Mouse (Mus musculus): ENCODE data around the gene Rras2.

The Rras2 gene

DNA sequence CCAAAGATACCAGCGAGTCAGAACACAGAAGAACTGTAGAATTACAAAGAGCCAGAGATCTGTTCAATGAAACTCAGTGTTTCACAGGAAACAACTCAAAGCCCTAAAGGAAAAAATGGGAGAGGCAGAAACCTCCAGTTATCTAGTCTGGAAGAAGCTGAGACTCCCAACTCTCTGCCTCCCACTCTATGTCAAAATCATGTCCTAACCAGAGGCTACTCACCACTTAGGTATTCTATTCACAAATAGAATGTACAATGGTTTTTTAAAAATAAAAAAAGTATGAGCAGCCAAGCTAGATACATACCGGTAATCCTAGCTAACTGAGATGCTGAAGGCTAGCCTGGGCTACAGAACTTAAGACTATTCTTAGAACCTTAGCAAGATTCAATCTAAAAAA lies 3.3 kb downstream of the Rras2 start:
- no peak for DNase-seq

DNA sequence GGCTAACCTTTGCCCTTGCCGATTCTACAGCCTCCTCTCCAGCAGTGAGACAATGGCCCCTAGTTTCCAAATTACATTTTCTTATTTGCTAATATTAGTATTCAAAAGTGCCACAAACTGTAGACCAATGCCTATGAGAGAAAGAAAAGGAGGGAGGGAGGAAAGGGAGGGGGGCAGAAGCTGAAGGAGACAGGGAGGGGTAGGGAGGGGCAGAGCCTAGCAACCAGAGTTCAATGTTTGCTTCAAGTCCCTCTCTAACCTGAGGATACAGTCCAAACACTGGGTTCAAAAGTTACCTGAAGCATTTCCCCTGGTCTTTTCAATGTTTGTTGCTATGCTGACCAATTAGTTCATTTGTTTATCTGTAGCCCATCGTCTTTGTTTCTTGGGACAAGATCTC lies 7.1 kb downstream of the Rras2 start:
- no peak for DNase-seq

DNA sequence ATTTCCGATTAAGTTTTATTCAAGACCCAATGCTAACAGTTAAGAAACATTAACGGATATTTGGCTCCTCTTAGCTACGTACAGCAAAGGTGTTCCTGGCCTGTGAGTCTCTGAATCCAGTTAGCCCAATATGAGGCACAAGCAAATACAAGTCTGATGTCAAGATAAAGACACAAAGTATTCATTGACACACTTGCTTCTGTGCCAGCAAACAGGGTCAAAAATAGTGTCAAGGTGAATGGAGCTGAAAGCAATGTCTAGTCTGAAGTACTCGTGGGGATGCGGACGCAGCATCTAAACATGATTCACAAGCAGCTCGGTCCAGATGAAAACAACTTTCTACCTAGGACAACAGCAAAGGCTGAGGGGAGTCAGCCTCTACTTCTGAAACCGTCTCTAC lies 11.7 kb downstream of the Rras2 start:
- DNase-seq = no peak

DNA sequence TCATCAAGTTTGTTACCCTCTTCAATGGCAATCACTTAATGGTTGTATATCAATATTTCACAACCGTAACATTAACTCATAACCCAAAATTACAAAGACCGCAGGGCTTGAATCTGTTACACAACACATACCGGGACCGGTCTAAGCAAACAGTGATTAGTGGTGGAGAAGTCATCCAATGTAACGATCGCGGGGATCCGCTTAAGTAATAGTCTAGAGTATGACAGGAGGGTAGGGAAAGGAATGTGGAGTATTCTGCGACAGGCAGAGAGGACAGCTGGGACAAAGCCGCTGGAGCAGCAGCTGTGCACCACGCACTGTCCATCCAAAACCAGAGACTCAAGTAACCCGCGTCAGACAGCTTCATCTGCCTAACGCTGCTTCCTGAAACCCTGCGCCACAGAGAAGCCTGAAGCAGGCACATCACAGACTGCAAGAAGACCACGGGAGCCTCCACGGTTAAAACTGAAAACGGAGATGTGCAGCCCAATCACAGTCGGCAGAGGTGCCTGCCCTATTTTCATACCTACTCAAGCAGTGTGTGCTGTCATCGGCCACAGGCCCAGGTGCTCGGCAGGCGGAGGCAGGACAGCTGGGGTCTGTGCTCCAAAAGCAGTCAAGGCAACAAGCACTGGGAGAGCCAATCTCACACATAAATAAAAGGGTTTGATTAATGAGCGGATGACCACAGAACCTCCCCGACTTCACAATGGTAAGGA lies 13.8 kb downstream of the Rras2 start:
- DNase-seq = peak; percentile 25 to 37

DNA sequence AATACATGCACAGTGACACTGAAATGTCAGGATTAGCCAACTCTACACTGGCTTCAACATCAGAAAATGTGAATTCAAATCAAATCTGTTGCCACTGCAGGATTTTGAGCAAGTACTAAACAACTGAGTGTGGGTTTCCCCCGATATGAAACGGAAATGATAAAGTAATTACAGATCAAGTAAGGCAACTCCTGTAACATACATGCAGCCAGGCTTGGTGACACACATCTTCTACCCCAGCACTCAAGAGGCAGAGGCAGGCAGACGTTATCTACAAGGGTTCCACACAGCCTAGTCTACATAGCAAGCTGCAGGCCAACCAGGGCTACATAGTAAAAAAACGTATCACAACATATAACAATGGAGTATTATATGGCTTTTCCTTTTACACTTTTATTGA lies 14.4 kb downstream of the Rras2 start:
- DNase-seq = no peak

DNA sequence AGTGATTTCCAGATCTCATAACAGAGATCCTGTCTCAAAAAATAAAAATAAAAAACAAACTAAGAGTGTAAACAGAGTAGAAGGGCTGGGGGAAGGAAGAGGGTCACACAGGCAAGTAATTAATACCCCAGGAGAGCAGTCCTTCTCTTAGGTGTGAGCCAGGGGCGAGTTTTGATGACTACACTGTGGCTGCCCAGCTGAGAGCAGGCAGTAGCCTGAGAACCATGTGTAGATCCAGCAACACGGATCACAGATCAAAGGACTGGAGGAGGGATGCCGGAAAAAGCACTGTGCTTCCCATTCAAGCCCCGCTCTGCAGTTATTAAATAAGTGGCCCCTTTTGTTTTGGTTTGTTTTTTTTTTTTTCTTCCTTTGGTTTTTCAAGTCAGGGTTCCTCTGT lies 15.0 kb downstream of the Rras2 start:
- peak in 1 of 2 experiments; percentile 23 for DNase-seq

DNA sequence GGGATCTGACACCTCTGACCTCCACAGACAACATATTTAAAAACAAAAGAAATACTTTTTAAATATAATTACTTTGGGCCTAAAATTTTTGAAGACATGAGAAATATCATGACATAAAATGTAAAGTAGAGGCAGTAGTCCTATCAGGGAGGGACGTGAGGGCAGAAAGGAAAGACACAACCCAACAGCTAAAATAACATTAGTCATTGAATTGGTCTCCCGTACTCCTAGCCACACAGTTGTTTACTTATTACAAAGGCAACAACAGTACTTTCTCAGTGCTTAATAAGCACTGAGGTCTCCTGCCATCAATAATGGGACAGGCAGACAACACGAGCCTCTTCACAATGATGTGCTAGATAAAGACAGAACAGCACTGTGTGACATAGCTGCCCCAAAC lies 16.2 kb downstream of the Rras2 start:
- no peak for DNase-seq

DNA sequence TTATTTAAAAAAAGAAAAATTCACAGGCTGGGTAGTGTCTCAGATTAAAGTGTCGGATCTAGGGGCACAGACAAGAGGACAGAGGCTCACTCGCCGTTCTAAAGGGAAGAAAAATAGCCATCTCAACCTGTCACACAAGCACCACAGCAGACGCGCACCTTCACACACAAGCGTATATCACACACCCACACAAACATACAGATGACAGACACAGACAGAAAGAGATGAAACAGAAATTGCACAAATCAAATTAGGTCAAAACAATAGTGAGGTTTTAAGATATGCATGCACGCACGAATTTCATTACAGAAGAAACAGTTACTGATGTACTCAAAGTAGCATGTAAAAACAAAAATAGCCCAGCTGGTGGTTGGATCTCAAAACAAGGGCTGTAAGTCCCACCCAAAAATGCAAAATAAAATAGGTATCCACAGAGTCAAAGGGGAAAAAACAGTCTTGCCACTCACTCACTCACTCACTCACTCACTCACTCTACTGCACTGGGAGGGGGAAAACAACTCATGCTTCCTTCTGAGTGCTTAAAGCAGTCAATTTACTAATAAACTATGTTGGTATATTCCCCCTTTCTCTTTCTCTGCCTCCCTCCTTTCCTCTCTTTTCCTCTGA lies 23.9 kb downstream of the Rras2 start:
- DNase-seq = no peak

DNA sequence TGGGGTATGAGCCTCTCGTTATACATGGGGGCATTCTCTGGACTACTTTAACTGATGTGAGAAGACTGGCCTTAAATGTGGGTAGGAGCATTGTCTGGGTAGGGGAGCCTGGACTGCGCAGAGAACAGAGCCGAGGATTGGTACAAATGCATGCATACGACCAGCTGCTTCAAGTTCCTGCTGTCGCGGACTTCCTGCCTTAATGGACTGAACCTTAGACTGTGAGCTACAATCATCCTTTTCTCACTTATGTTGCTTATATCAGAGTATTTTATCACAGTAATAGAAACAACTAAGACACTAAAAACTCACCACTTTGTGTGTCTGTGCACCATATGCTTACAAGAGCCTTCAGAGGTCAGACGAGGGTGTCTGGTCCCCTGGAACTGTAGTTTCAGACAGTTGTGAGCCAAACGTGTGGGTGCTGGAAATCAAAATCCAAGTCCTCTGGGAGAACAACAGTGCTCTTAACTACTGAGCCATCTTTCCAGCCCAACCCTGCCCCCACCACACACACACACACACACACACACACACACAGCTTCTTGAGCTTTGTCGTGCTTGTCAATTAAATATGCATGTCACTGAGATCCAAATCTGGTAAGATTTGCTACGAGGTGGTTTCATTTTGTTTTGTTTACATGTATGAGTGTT lies 26.6 kb downstream of the Rras2 start:
- no peak for DNase-seq

DNA sequence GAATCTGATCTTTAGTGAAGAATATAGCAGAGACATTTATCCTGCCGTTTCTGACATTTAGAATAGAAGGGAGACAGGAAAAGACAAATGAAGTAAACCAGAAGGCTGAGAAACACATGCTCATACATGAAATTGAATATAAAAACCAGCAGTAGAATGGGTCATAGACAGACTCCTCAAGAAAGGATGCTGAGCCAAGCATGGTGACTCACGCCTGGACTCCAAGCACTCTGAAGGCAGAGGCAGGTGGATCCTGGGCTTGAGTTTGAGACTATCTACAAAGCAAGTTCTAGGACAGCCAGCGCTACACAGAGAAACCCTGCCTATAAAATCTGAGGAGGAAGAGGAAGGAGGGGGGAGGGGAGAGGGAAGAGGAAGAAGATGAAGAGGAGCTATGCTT lies 27.4 kb downstream of the Rras2 start:
- DNase-seq = no peak

DNA sequence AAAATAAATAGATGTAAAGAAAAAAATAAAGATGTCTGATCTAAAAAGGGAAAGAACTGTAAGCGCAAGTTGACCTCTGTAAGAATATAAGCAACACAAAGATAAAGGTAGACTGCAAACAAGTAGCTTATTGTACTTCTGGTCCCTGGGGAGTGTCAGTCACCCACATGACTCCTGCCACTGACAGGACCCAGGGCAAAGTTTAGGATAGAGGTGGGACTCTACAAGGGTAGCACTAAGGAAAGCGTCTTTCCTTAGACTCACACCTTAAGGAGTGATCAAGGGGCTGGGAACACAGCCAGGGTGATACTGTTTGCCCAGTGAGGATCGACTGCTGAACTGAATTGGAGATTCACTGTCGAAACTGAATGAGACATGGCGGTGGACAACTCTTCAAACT lies 28.7 kb downstream of the Rras2 start:
- DNase-seq = no peak

DNA sequence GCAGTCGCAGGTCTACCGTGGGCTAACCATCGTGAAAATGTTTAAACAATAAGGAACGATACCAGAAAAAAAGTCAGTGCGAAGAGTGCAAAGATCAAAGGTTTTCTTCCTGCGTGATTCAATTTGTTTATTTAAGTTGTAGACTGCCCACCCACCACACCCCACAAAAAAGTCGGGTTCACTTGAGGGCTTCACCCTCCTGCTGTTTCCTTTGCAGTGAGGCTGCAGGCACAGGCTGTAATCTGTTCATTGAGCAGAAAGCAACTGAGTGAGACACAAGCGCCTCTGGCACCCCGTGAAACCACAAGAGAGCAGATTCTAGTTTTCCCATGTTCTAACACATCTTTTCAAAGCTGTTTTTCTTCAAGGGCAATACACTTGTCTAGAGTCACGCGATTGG lies 29.6 kb downstream of the Rras2 start:
- DNase-seq = no peak

DNA sequence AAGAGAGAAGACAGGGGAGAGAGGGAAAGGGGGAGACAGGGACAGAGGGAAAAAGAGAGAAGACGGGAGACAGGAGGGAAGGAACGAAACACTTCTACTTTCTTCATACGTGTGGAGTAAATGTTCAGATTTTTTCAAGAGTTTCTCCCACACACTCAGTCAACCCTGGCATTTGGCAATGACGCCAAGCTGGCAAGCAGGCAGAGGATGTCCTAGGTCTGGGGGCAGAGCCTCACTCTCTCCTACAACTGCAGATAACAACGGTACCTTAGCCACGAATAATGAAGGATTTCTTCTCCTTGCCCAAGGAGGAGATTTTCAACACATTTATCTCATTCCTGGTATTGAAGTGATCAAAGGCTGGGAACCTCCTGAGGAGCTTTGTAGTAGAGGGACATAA lies 30.2 kb downstream of the Rras2 start:
- DNase-seq = no peak

DNA sequence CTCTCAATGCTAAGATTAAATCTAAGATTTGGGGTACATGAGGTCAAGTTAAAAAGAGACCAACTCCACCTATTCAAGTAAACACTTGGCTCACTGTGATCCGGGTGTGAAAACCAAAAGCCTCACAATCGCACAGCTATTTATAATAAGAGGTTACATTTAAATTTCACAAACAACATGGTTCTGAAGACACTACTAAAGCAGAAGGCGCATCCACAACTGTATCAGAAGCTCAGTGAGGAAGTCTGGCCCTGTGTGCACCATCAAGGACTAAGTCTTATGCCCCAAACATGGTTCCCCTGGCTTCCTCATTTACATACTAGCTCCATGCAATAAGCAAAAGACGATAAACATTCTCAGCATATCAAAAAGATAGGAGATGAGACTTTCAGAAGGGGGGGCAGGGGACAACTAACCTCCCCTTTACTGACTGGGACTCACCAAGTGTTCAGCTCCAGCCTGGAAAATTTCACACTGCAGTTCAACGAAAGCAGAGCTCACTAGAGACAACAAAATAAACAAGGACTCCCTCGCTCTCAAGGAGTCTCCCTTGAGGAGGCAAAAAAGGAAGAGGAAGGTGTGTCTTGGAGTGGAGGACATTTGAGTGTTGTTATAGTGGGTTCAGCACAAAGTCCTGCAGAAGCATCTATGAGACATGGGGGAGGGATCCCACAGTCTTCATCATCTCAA lies 31.4 kb downstream of the Rras2 start:
- no peak for DNase-seq

DNA sequence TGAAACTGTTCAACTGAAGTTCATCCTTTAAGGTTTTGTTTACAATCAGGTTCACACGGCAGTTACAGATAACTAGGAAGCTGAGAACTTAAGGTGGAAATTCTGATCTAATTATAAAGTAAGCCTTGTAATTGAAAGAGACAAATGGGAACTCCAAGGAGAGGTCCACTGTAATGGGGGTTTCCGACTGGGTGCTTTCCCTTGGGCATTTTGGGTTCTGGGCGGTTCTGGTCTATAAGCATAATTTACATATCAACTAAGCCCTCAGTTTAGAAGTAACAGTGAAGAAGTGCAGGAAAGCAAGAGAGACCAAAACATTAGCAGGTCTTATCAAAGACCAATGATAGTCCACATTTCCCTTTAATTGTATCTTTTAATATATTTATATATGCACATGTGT lies 33.8 kb downstream of the Rras2 start:
- DNase-seq = no peak

DNA sequence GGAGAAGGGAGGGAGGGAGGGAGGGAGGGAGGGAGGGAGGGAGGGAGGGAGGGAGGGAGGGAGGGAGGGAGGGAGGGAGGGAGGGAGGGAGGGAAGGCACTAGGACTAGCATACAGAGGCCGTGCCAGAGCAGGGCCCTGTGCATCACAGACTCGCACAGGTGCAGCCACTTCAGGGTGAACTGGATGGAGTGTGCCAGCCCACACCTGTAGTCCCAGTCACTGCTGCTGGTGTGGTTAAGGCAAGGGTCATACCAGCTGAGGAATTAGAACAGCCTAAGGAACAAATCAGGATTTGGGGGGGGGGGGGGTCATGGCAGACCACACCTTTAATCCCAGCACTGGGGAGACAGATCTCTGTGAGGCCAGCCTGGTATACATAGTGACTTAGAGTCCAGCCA lies 34.5 kb downstream of the Rras2 start:
- no peak for DNase-seq

DNA sequence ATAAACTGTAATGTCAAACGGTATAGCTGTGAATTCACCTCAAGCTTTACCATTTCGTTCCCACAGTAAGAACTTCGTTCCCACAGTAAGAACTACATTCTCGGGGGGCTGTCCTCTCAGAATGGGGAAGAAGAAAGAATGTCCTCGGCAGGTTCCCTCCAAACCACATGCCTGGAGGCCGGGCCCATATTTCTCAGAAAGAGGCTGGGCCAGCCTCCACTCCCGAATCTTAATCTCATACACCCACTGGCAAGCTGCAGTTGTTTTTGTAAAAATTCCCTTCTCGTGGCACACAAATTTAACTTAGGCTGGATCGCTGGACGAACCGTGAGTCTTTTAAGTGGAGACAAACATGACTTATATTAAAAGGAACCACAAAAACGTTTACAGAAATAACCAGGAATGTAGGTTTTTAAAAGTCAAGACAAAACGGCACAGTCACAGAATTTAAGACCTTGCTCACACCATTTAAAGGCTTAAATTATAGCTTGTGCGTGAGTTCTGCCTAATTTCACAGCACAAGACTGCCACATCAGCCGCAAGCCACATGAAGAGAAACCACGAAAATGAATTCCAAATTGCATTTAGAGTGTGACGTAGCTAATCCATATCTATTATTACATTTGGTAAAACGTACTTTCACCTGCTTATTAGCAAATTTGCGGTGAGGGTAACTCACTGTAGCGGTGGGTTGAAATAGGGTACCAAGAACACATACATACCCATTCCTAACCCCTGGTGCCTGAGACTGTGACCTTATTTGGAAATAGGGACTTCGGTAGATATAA lies 35.8 kb downstream of the Rras2 start:
- DNase-seq = no peak

DNA sequence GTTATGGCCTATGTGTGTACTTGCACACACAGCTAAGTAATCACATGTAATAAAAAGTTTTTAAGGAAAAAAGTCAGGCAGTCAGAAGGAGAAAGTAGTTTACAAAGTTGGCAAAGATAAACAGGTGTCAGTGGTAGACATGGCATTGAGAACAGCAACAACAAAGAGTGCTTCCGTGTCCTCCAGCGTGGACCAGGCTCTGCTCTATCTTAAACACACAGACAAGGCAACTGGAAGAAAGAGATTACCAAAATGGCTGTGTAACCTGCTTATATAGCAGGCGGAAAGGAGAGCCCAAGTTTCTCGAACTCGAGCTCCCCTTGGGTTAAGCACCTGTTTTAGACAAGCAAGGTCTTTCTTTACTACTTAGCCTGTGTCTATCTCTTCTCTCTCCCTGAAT lies 37.3 kb downstream of the Rras2 start:
- no peak for DNase-seq

DNA sequence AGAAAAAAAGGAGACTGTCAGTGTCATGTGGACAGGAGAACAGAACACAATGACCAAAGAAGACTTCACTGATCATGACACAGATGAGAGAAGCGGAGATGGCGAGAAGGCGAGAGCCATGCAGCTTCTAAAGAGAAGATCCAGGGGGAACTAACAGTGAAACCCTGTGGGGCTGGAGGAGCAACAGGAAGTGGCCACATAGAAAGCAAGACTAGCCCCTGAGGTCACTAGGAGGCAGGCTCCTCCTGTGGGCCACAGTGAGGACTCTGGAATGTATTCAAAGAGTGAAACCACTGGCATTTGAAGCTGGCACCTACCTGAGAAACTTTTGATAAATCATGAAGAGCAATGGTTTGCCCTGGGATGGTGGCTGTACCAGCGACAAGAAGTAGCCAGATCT lies 38.2 kb downstream of the Rras2 start:
- no peak for DNase-seq

DNA sequence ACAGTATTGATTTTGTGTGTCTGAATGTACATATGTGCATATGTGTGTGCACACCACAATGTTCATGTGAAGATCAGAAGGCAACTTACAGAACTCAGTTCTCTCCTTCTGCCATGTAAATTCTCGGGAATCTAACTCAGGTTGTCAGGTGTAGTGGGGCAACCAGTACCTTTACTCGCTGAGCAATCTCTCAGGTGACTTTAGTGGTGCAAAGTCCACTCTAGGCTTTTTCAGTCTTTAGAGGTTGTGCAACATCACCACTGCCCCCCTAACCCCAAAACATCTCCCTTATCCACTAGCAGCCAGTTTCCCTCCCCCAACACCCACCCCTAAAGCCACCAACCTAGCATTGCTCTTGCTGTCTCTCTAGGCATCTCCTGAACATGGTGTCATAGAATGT lies 43.0 kb downstream of the Rras2 start:
- no peak for DNase-seq

DNA sequence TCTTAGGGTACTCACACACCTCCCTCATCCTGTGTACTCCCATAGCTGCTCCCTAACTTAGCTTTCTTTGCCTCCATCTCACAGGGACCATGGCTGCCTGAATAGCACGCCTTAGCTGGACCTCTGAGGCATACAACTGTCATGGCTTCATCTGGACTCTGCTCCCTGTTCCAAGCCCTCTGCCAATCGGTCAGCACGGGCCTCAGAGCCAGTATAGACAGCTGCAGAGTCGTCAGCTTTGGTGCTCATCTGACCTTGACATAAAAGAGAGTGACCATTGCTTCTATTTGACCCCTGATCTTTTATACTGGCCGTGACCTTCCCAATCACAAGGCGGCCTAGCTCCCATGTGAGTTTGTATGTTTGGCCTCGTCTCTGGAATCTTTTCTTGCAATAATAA lies 43.4 kb downstream of the Rras2 start:
- DNase-seq = no peak

DNA sequence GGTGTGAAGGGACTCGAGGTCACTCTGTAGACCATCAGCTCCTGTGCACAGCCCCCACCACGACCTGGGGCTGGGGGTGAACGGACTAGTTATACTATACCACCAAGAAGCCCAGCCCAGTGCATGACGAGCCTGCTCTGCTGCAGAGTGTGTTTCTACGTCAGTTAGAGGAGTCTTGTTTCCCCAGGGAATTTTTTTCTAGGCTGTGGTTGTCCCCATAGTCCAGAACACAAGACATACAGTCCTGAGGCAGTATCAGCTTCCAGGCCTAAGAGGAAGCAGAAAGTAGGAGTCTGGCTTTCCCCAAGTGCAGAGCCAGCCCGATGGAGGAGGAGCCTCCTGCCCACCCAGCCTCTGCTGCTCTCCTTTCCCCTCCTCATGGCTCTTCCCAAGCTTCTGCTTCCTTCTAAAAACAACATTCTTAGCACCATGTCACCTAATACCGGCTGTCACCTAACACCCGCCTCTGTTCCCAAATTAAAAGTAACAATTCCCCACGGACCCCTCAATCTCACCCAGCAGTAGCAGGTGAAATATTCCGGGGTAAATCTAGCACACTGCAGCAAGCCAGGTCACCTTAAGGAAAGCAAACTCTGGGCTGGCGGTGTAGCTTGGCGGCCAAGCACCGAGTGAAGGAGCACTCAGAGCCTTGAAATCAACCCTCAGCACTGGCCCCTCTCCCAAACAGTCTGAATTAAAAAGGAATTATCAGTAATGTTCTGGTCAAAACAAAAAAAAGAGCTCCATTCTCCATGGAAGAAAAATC lies 45.5 kb downstream of the Rras2 start:
- peak; percentile 40 to 60 for DNase-seq
